In the genomic region with DNA sequence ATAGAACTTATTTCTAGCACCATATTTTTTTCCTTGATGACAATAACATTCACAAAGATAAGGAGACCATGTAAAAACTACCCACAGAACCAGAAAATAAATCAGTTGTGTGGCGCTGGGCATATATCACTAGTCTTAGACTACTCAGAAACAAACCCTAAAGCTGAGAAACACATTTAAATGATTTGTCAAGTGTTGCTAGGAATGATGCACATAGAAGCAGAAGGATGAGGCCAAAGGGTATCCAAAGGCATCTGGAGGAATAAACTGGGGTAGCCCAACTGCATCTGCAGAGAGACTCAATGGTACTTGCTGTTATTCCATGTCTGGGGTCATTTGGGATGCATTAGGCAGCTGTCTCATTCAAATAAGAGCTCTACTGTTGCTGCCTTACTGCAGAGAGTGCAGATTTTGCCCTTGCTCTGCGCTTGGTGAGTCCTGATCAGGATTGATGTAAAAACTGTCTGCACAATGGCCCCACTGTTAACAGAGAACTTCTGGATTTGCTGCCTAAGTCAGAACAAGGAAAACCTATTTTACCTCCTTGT, we compare ENCODE assay signal across 18 mouse cellular contexts.
DNase-seq lines count a peak whose midpoint lies in the region; ATAC-seq and TF ChIP-seq lines count a peak whose summit lies in the region.
"Had no signal": no experiment of that assay in that cellular context is flagged by ENCODE, and none has a peak within 500 bp of the region (broad histone marks: within the 10 kb centered on the region; RNA-seq: fewer than 3 reads in every experiment).

No protein-coding gene starts in this region.

- H3K4me1 ChIP-seq in intestine, embryonic 15.5 days (replicated peaks), result no peaks in the 10 kb centered on the region
- H3K4me1 ChIP-seq in intestine, postnatal 0 days (replicated peaks; ENCODE audit: control insufficient read depth, insufficient read depth, low read length), result no peaks in the 10 kb centered on the region
- H3K4me1 ChIP-seq in lung, embryonic 14.5 days (ENCODE audit: insufficient read depth), result no peaks in the 10 kb centered on the region
- no peaks in the 10 kb centered on the region for H3K4me1 ChIP-seq in intestine, embryonic 16.5 days (ENCODE audit: control insufficient read depth, insufficient read depth, low read length)
- H3K4me1 ChIP-seq: limb, embryonic 15.5 days had no signal

- 77% methylated on average over 2 of the region's 2 CpGs for WGBS in intestine, embryonic 15.5 days
- whole genome bisulfite sequencing in intestine, postnatal 0 days, result 90% methylated on average over 2 of the region's 2 CpGs
- WGBS in lung, embryonic 14.5 days, result 52% methylated on average over 2 of the region's 2 CpGs
- WGBS in intestine, embryonic 16.5 days, result 90% methylated on average over 2 of the region's 2 CpGs

- no peaks in the 10 kb centered on the region for H3K36me3 ChIP-seq in intestine, embryonic 15.5 days
- no peaks in the 10 kb centered on the region for H3K36me3 ChIP-seq in intestine, postnatal 0 days (ENCODE audit: control insufficient read depth, insufficient read depth)
- no peaks in the 10 kb centered on the region for H3K36me3 ChIP-seq in lung, embryonic 14.5 days (ENCODE audit: insufficient read depth)
- H3K36me3 ChIP-seq in intestine, embryonic 16.5 days (ENCODE audit: control insufficient read depth, insufficient read depth, low read length), result no peaks in the 10 kb centered on the region
- H3K36me3 ChIP-seq: limb, embryonic 15.5 days had no signal

- H3K27ac ChIP-seq in intestine, embryonic 15.5 days, result no peak overlapping the region
- H3K27ac ChIP-seq in intestine, postnatal 0 days (ENCODE audit: low read depth, low read length), result no peak overlapping the region
- no peak overlapping the region for H3K27ac ChIP-seq in lung, embryonic 14.5 days (ENCODE audit: low read depth)
- no peak overlapping the region for H3K27ac ChIP-seq in intestine, embryonic 16.5 days (ENCODE audit: low read length)
- H3K27ac ChIP-seq: layer of hippocampus, adult 2 months; left cerebral cortex, adult 2 months; limb, embryonic 15.5 days had no signal

- no peaks in the 10 kb centered on the region for H3K9me3 ChIP-seq in intestine, embryonic 15.5 days
- no peaks in the 10 kb centered on the region for H3K9me3 ChIP-seq in intestine, postnatal 0 days (ENCODE audit: control insufficient read depth)
- no peaks in the 10 kb centered on the region for H3K9me3 ChIP-seq in lung, embryonic 14.5 days (ENCODE audit: low read depth, low read length)
- no peaks in the 10 kb centered on the region for H3K9me3 ChIP-seq in intestine, embryonic 16.5 days (ENCODE audit: control insufficient read depth, low read length)
- H3K9me3 ChIP-seq: limb, embryonic 15.5 days had no signal

- peak; percentile 56 for DNase-seq in lung, embryonic 14.5 days
- no peak for DNase-seq in lung, postnatal 4 days
- peak; percentile 9 for DNase-seq in embryo, embryonic 11 days
- no peak for DNase-seq in gastrocnemius, adult 8-10 months (ENCODE audit: low spot score in 2 of 2)
- DNase-seq: adrenal gland, postnatal 25 days; cerebellum, adult 8-10 months; kidney, adult 2 months; lung, postnatal 14 days; thymus, adult 18-20 months had no signal

- H3K4me2 ChIP-seq in intestine, embryonic 15.5 days (replicated peaks), result no peak overlapping the region
- H3K4me2 ChIP-seq in intestine, postnatal 0 days (replicated peaks; ENCODE audit: low read depth), result no peak overlapping the region
- H3K4me2 ChIP-seq in lung, embryonic 14.5 days, result no peak overlapping the region
- H3K4me2 ChIP-seq in intestine, embryonic 16.5 days (ENCODE audit: low read depth, low read length), result no peak overlapping the region
- H3K4me2 ChIP-seq: limb, embryonic 15.5 days had no signal

- no peaks in the 10 kb centered on the region for H3K27me3 ChIP-seq in intestine, embryonic 15.5 days (replicated peaks)
- no peaks in the 10 kb centered on the region for H3K27me3 ChIP-seq in intestine, postnatal 0 days (replicated peaks; ENCODE audit: control insufficient read depth, insufficient read depth, low read length)
- no peaks in the 10 kb centered on the region for H3K27me3 ChIP-seq in lung, embryonic 14.5 days (ENCODE audit: insufficient read depth, low read length)
- no peaks in the 10 kb centered on the region for H3K27me3 ChIP-seq in intestine, embryonic 16.5 days (replicated peaks; ENCODE audit: control insufficient read depth, insufficient read depth, low read length)
- H3K27me3 ChIP-seq: limb, embryonic 15.5 days had no signal

- no peak overlapping the region for H3K9ac ChIP-seq in intestine, embryonic 15.5 days
- no peak overlapping the region for H3K9ac ChIP-seq in intestine, postnatal 0 days (ENCODE audit: low read depth, low read length)
- H3K9ac ChIP-seq in lung, embryonic 14.5 days, result no peak overlapping the region
- no peak overlapping the region for H3K9ac ChIP-seq in intestine, embryonic 16.5 days (ENCODE audit: low read depth, low read length)
- H3K9ac ChIP-seq: limb, embryonic 15.5 days had no signal

- ATAC-seq in intestine, embryonic 15.5 days, result peak; percentile 53; the same call in 1 of the 2 replicates
- no peak for ATAC-seq in intestine, postnatal 0 days
- ATAC-seq in lung, embryonic 14.5 days (ENCODE audit: insufficient read depth), result peak; percentile 69; the same call in 1 of the 2 replicates
- 0 out of 2 replicates have a peak, but pooled peaks have one; percentile 16 for ATAC-seq in intestine, embryonic 16.5 days
- ATAC-seq: activated CD4-positive, CD25-positive, alpha-beta regulatory T cell, adult 4 months; forebrain, embryonic 14.5 days had no signal

- no peak overlapping the region for H3K4me3 ChIP-seq in intestine, embryonic 15.5 days (replicated peaks)
- H3K4me3 ChIP-seq in intestine, postnatal 0 days (ENCODE audit: low read depth, low read length), result no peak overlapping the region
- no peak overlapping the region for H3K4me3 ChIP-seq in lung, embryonic 14.5 days (ENCODE audit: low read depth, low read length)
- H3K4me3 ChIP-seq in intestine, embryonic 16.5 days (ENCODE audit: low read length), result no peak overlapping the region
- H3K4me3 ChIP-seq: erythroblast, embryonic 14.5 days; layer of hippocampus, adult 2 months; left cerebral cortex, adult 2 months; limb, embryonic 15.5 days had no signal

- no peak for TF ChIP-seq CTCF in intestine, postnatal 0 days (IDR thresholded peaks at IDR 0.05; ENCODE audit: low read depth)
- no peak for TF ChIP-seq CTCF in lung, embryonic 14.5 days (IDR thresholded peaks at IDR 0.05; ENCODE audit: low read depth)

Comparison
In these comparisons a context has a peak if more than half of its experiments do, and no peak if none do; other contexts are left out.
1. DNase-seq: peak in lung, embryonic 14.5 days (single experiment) and embryo, embryonic 11 days (single experiment); none in lung, postnatal 4 days (0 of 2) and gastrocnemius, adult 8-10 months (0 of 2).